Comparison of ENCODE assay signal across 24 mouse cellular contexts in genomic region chr5:116570566-116570965, GRCm38 (mm10). TPM values are rescaled to one million over a fixed set of nuclear protein-coding genes. Genes with fewer than 3 reads are reported as not detected.
A peak's percentile ranks its signal among the peaks of the same experiment; 100 is the strongest.
DNase-seq lines count a peak whose midpoint lies in the region; ATAC-seq lines count a peak whose summit lies in the region.
"Had no signal": no experiment of that assay in that cellular context is flagged by ENCODE, and none has a peak within 500 bp of the region (broad histone marks: within the 10 kb centered on the region; RNA-seq: fewer than 3 reads in every experiment).

No protein-coding gene starts in this region.

- no peak overlapping the region for H3K4me2 ChIP-seq in midbrain, embryonic 12.5 days (replicated peaks)
- H3K4me2 ChIP-seq in midbrain, embryonic 16.5 days (ENCODE audit: low read length) = no peak overlapping the region
- H3K4me2 ChIP-seq in hindbrain, embryonic 11.5 days (replicated peaks; ENCODE audit: low read depth, low read length) = no peak overlapping the region
- H3K4me2 ChIP-seq in midbrain, embryonic 14.5 days (ENCODE audit: low read length) = no peak overlapping the region
- H3K4me2 ChIP-seq: embryonic facial prominence, embryonic 12.5 days; heart, embryonic 15.5 days; kidney, embryonic 15.5 days; liver, embryonic 13.5 days; lung, embryonic 15.5 days had no signal

- 45% methylated on average over 7 of the region's 7 CpGs for WGBS in midbrain, embryonic 12.5 days
- WGBS in midbrain, embryonic 16.5 days = 42% methylated on average over 7 of the region's 7 CpGs
- 59% methylated on average over 7 of the region's 7 CpGs for WGBS in hindbrain, embryonic 11.5 days
- 38% methylated on average over 7 of the region's 7 CpGs for whole genome bisulfite sequencing in midbrain, embryonic 14.5 days

- peak; percentile 48 for DNase-seq in cerebellum, adult 9-11 months
- DNase-seq in cerebellum, adult 18-20 months = no peak
- DNase-seq in hindbrain, embryonic 11.5 days (ENCODE audit: low spot score) = no peak
- DNase-seq in midbrain, embryonic 14.5 days = no peak
- no peak for DNase-seq in heart, postnatal 25 days (ENCODE audit: low spot score)
- DNase-seq in layer of hippocampus, adult 9-10 months (ENCODE audit: low spot score) = no peak
- DNase-seq: adrenal gland, postnatal 25 days; cerebellum, adult 11 months; gastrocnemius, postnatal 25 days; heart, adult 2 months; liver, embryonic 13.5 days; lung, postnatal 4 days; right cerebral cortex, postnatal 25 days; thymus, postnatal 36 days had no signal

- H3K27me3 ChIP-seq in midbrain, embryonic 12.5 days = no peaks in the 10 kb centered on the region
- no peaks in the 10 kb centered on the region for H3K27me3 ChIP-seq in midbrain, embryonic 16.5 days (ENCODE audit: control insufficient read depth, insufficient read depth, low read depth, low read length)
- no peaks in the 10 kb centered on the region for H3K27me3 ChIP-seq in hindbrain, embryonic 11.5 days (ENCODE audit: control insufficient read depth, insufficient read depth, low read length)
- H3K27me3 ChIP-seq in midbrain, embryonic 14.5 days (ENCODE audit: control insufficient read depth, insufficient read depth, low read length) = no peaks in the 10 kb centered on the region
- H3K27me3 ChIP-seq: liver, embryonic 13.5 days; lung, embryonic 15.5 days had no signal

- no peak overlapping the region for H3K9ac ChIP-seq in midbrain, embryonic 12.5 days (replicated peaks)
- H3K9ac ChIP-seq in midbrain, embryonic 16.5 days (ENCODE audit: low read depth, low read length) = no peak overlapping the region
- no peak overlapping the region for H3K9ac ChIP-seq in hindbrain, embryonic 11.5 days (ENCODE audit: low read depth, low read length)
- H3K9ac ChIP-seq in midbrain, embryonic 14.5 days (replicated peaks; ENCODE audit: low read length) = no peak overlapping the region
- H3K9ac ChIP-seq: embryonic facial prominence, embryonic 12.5 days; heart, embryonic 15.5 days; kidney, embryonic 15.5 days; liver, embryonic 13.5 days; lung, embryonic 15.5 days had no signal

- H3K4me3 ChIP-seq in midbrain, embryonic 12.5 days = no peak overlapping the region
- no peak overlapping the region for H3K4me3 ChIP-seq in midbrain, embryonic 16.5 days (ENCODE audit: low read depth, low read length)
- no peak overlapping the region for H3K4me3 ChIP-seq in hindbrain, embryonic 11.5 days (ENCODE audit: low read depth, low read length)
- no peak overlapping the region for H3K4me3 ChIP-seq in midbrain, embryonic 14.5 days (replicated peaks; ENCODE audit: low read depth, low read length)
- H3K4me3 ChIP-seq: embryonic facial prominence, embryonic 12.5 days; heart, adult 2 months; heart, embryonic 15.5 days; kidney, embryonic 15.5 days; liver, embryonic 13.5 days; lung, embryonic 15.5 days had no signal

- no peaks in the 10 kb centered on the region for H3K9me3 ChIP-seq in midbrain, embryonic 12.5 days
- H3K9me3 ChIP-seq in midbrain, embryonic 16.5 days (replicated peaks; ENCODE audit: control insufficient read depth, low read length, poor library complexity, severe bottlenecking) = no peaks in the 10 kb centered on the region
- no peaks in the 10 kb centered on the region for H3K9me3 ChIP-seq in hindbrain, embryonic 11.5 days (ENCODE audit: control insufficient read depth, low read length)
- no peaks in the 10 kb centered on the region for H3K9me3 ChIP-seq in midbrain, embryonic 14.5 days (ENCODE audit: control insufficient read depth, low read length)
- H3K9me3 ChIP-seq: embryonic facial prominence, embryonic 12.5 days; heart, embryonic 15.5 days; kidney, embryonic 15.5 days; liver, embryonic 13.5 days; lung, embryonic 15.5 days had no signal

- H3K4me1 ChIP-seq in midbrain, embryonic 12.5 days = peaks cover 67% of the 10 kb centered on the region
- H3K4me1 ChIP-seq in midbrain, embryonic 16.5 days (ENCODE audit: control insufficient read depth, insufficient read depth, low read length) = peaks cover 32% of the 10 kb centered on the region
- peaks cover 4% of the 10 kb centered on the region for H3K4me1 ChIP-seq in hindbrain, embryonic 11.5 days (replicated peaks; ENCODE audit: control insufficient read depth, insufficient read depth, low read length)
- peaks cover 57% of the 10 kb centered on the region for H3K4me1 ChIP-seq in midbrain, embryonic 14.5 days (ENCODE audit: control insufficient read depth, insufficient read depth, low read length)
- H3K4me1 ChIP-seq: heart, embryonic 15.5 days; kidney, embryonic 15.5 days; liver, embryonic 13.5 days; lung, embryonic 15.5 days had no signal

- intact Hi-C loops in heart, postnatal 25 days (cut with DNase I) = no loop called here

- H3K27ac ChIP-seq in midbrain, embryonic 12.5 days (replicated peaks) = peak overlapping the region; percentile 77
- no peak overlapping the region for H3K27ac ChIP-seq in midbrain, embryonic 16.5 days (ENCODE audit: low read length)
- peak overlapping the region; percentile 81 for H3K27ac ChIP-seq in hindbrain, embryonic 11.5 days (ENCODE audit: low read depth, low read length)
- peak overlapping the region; percentile 70; the same call in 1 of the 2 replicates for H3K27ac ChIP-seq in midbrain, embryonic 14.5 days (replicated peaks; ENCODE audit: low read depth, low read length)
- H3K27ac ChIP-seq: heart, adult 2 months; heart, embryonic 15.5 days; kidney, embryonic 15.5 days; liver, embryonic 13.5 days; lung, embryonic 15.5 days had no signal

- ATAC-seq in midbrain, embryonic 12.5 days (ENCODE audit: low FRiP score, low read depth) = no peak
- ATAC-seq in midbrain, embryonic 16.5 days = no peak
- no peak for ATAC-seq in hindbrain, embryonic 11.5 days (ENCODE audit: low FRiP score)
- no peak for ATAC-seq in midbrain, embryonic 14.5 days (ENCODE audit: low FRiP score, low TSS enrichment)
- ATAC-seq: intestine, postnatal 0 days had no signal

- H3K36me3 ChIP-seq in midbrain, embryonic 12.5 days = peaks cover 4% of the 10 kb centered on the region; the same call in 1 of the 2 replicates
- no peaks in the 10 kb centered on the region for H3K36me3 ChIP-seq in midbrain, embryonic 16.5 days (ENCODE audit: control insufficient read depth, insufficient read depth, low read length)
- H3K36me3 ChIP-seq in hindbrain, embryonic 11.5 days (ENCODE audit: control insufficient read depth, insufficient read depth, low read length) = no peaks in the 10 kb centered on the region
- no peaks in the 10 kb centered on the region for H3K36me3 ChIP-seq in midbrain, embryonic 14.5 days (ENCODE audit: control insufficient read depth, insufficient read depth, low read length)
- H3K36me3 ChIP-seq: embryonic facial prominence, embryonic 12.5 days; G1E; heart, embryonic 15.5 days; kidney, embryonic 15.5 days; liver, embryonic 13.5 days; lung, embryonic 15.5 days had no signal

RNA-seq across cellular contexts. Expression of gene Srrm4, which starts 21.1 kb away (rescaled TPM):
- polyA plus RNA-seq in midbrain, embryonic 12.5 days (2016; fragmentation: Nextera tagmentation; extraction: Ambion mirVana) = 21.8 and 24.0 TPM in 2 replicates
- 16.6 and 19.8 TPM in 2 replicates for polyA plus RNA-seq in midbrain, embryonic 16.5 days (2015; fragmentation: Nextera tagmentation; extraction: Ambion mirVana)
- 24.8 and 32.0 TPM in 2 replicates for polyA plus RNA-seq in hindbrain, embryonic 11.5 days (2014; fragmentation: Nextera tagmentation; extraction: Ambion mirVana)
- 21.5 and 22.6 TPM in 2 replicates for polyA plus RNA-seq in midbrain, embryonic 14.5 days (2014; fragmentation: Nextera tagmentation; extraction: Ambion mirVana)
- 1 to 10 TPM; 8.0 to 9.6 TPM for total RNA-seq in heart, postnatal 25 days (2021)
- total RNA-seq: hematopoietic stem cell, adult 5-6 weeks had no signal
- polyA plus RNA-seq: G1E; spleen, adult 2 months had no signal
